Mouse (Mus musculus) lung, embryonic 16.5 days (tissue): ENCODE data around the gene Vps13d. TPM values are rescaled to one million over a fixed set of nuclear protein-coding genes. Genes with fewer than 3 reads are reported as not detected.

Source experiments
- ATAC-seq: fragments of 200-750 bp; cut with Nextera tagmentation; 2 replicates; pipeline ENCODE4 v1.8.0; 2017; ENCODE audit warnings: low read depth, mild to moderate bottlenecking, moderate library complexity
- H3K27ac ChIP-seq: fragments of 300-500 bp; sonication (generic); 2 replicates; pipeline ENCODE4 v1.5.1; 2014; ENCODE audit warnings: mild to moderate bottlenecking, control low read depth, low read length
- H3K27me3 ChIP-seq: fragments of 300-500 bp; sonication (generic); 2 replicates; pipeline ENCODE4 v1.6.1; 2014; ENCODE audit warnings: low read depth, low read length, mixed read lengths; ENCODE audit not compliant: control insufficient read depth, insufficient read depth
- H3K36me3 ChIP-seq: fragments of 300-500 bp; sonication (generic); 2 replicates; pipeline ENCODE4 v1.6.1; 2014; ENCODE audit warnings: low read length; ENCODE audit not compliant: control insufficient read depth, insufficient read depth
- H3K4me1 ChIP-seq: fragments of 300-500 bp; sonication (generic); replicated peaks from 2 replicates; pipeline ENCODE4 v1.6.1; 2014; ENCODE audit warnings: low read length, mixed read lengths; ENCODE audit not compliant: control insufficient read depth, insufficient read depth
- H3K4me2 ChIP-seq: fragments of 300-500 bp; sonication (generic); 2 replicates; pipeline ENCODE4 v1.6.1; 2014; ENCODE audit warnings: low read depth, low read length, control low read depth
- H3K4me3 ChIP-seq: fragments of 300-500 bp; sonication (generic); 2 replicates; pipeline ENCODE4 v1.5.1; 2014; ENCODE audit warnings: mild to moderate bottlenecking, low read length, control low read depth
- H3K9ac ChIP-seq: fragments of 300-500 bp; sonication (generic); 2 replicates; pipeline ENCODE4 v1.6.1; 2014; ENCODE audit warnings: low read length, control low read depth
- H3K9me3 ChIP-seq: fragments of 300-500 bp; sonication (generic); 2 replicates; pipeline ENCODE4 v1.6.1; 2016; ENCODE audit warnings: low read length; ENCODE audit not compliant: control insufficient read depth
- WGBS: fragments of 180-500 bp; shearing (Covaris S2); extraction: QIAGEN DNeasy Blood & Tissue Kit; methylation state at CpG from one replicate; pipeline ENCODE4 v1.1.7; 2014; 5-methylcytosine and 5-hydroxymethylcytosine counted together
- polyA plus RNA-seq: library from polyadenylated mRNA; unstranded; fragments of >200 nt; fragmentation: Nextera tagmentation; extraction: Ambion mirVana; gene quantifications from 2 replicates; pipeline ENCODE4 v1.2.1, GENCODE M21; 2015

Gene Vps13d
- polyA plus RNA-seq, 1 experiment from 2014 or later, result 5.9 TPM

DNA sequence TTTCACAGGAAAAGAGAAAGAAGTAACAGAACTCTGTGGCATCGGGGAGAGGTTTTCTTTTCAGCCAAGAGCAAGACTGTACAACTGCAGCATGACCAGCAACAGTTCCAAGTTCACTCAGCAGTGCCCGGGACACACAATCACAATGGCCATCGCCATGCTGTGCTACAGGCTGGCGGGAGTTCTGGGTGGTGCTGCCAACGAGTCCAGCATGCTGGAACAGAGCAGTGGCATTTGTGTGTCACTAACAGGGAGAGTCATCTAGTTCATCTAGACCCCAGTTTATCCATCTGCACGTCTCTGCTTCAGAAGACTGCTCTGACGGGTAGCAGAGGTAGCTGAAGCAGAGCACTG is 169.4 kb downstream of the Vps13d start:
- Histone ChIP-seq H3K27me3 (no peaks in the 10 kb centered on the region), H3K27ac (peak overlapping the region; percentile 85), H3K4me2 (no peak overlapping the region), H3K4me3 (no peak overlapping the region), H3K36me3 (no peaks in the 10 kb centered on the region), H3K9ac (peak overlapping the region; percentile 27; the same call in 1 of the 2 replicates), H3K4me1 (peaks cover 53% of the 10 kb centered on the region), H3K9me3 (no peaks in the 10 kb centered on the region)
- no peak for ATAC-seq
- 31% methylated on average over 7 of the region's 7 CpGs for WGBS

DNA sequence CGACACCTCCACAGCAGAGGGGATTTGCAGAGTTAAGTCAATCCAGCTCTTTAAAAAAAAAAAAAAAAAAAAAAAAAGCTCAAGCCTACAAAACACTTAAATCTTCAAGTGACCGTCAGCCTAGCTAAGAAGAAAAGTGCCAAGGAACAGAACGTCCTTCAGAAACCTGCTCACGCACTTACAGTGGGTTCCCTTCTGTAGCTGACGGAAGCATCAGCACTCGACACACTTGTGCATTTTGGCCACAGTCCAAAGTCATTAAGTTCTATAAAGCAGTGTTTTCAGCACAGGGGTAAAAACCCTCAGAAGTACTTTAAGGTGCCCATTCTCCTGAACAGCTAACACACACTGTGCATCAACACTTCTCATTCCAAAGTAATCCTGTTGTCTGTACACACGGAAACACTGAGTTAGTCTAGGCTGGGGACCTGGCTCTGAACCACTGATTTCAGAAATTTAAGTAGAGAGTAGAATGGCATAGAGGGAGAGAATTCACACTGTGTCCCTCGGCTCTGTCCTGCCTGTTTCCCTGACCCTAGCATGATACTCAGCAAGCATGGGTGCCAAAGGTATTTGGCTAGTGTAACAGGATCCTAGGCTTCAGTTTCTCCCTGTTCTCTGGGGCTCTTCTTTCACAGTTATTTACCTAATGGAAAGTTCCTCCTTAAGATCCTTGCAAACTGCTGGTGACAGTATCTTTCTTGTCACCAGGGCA is 170.0 kb downstream of the Vps13d start:
- Histone ChIP-seq H3K4me1 (peaks cover 53% of the 10 kb centered on the region), H3K9ac (peak overlapping the region; percentile 27; the same call in 1 of the 2 replicates), H3K27ac (peak overlapping the region; percentile 94), H3K9me3 (no peaks in the 10 kb centered on the region), H3K4me3 (no peak overlapping the region), H3K27me3 (no peaks in the 10 kb centered on the region), H3K36me3 (no peaks in the 10 kb centered on the region), H3K4me2 (no peak overlapping the region)
- 34% methylated on average over 8 of the region's 8 CpGs for WGBS
- ATAC-seq, result peak; percentile 77

DNA sequence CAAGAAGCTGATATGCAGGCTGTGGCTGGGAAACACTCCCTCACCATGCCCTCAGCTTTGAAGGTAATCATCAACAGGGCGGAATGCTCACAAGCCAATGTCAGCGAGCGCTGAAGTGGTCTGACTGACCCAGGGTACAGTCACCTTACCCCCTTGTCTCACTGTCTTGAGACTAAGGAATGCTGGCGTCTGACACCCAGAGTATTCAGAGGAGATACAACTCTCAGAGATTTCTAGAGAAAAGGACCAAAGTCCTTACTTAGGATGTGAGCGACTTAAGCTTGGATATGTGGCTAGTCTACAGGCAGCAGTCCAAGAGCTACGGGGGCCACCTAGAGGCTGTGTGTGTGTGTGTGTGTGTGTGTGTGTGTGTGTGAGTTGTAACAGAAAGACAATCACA is 170.9 kb downstream of the Vps13d start:
- H3K27me3 ChIP-seq, result no peaks in the 10 kb centered on the region
- peak overlapping the region; percentile 94 for H3K27ac ChIP-seq
- no peak for ATAC-seq
- WGBS, result 57% methylated on average over 6 of the region's 6 CpGs
- no peaks in the 10 kb centered on the region for H3K36me3 ChIP-seq
- H3K9me3 ChIP-seq, result no peaks in the 10 kb centered on the region
- no peak overlapping the region for H3K4me2 ChIP-seq
- H3K4me3 ChIP-seq, result no peak overlapping the region
- H3K4me1 ChIP-seq, result peaks cover 53% of the 10 kb centered on the region
- no peak overlapping the region for H3K9ac ChIP-seq

DNA sequence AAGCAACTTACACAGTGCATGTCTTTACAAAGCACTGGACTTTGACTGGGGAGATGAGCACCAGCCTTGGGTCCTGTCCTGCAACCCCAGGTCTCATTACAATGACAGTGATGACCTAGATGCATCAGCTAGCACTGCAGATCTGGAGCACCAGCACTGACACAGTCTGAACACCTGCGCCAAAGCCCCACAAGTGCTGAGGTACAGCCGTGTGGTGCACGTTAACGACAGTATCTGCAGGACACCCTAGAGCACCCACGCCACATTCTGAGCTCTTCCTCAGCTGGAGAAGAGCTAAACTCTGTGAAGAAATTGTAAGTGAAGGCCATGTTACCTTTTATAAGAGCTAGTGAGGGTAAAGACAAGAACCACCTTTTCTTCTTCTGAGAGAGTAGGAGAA is 172.0 kb downstream of the Vps13d start:
- 75% methylated on average over 5 of the region's 5 CpGs for WGBS
- no peak for ATAC-seq
- Histone ChIP-seq H3K9ac (no peak overlapping the region), H3K27me3 (no peaks in the 10 kb centered on the region), H3K27ac (no peak overlapping the region), H3K4me3 (no peak overlapping the region), H3K4me2 (no peak overlapping the region), H3K4me1 (peaks cover 52% of the 10 kb centered on the region), H3K36me3 (no peaks in the 10 kb centered on the region), H3K9me3 (no peaks in the 10 kb centered on the region)

DNA sequence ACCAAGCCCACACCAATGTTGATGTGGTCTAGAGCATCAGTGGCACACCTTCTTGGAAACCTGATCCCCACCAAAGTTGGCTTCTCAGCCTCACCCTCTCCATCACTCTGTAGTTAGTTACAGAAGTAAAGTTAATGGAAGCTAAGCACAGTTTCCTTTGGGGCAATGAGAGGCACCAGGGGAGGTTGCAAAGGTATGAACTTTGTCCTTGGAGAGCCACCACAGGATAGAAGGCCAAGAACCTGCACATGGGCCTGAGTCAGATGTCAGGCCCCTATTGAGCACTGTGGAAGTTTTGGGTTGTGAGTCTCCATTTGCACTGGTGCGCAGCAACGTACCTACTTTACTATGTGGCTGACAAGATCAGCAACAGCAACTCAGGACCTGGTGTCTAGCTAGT is 172.6 kb downstream of the Vps13d start:
- H3K27me3 ChIP-seq, result no peaks in the 10 kb centered on the region
- H3K4me1 ChIP-seq, result peaks cover 51% of the 10 kb centered on the region
- no peak overlapping the region for H3K4me2 ChIP-seq
- WGBS, result 94% methylated on average over 2 of the region's 2 CpGs
- no peak overlapping the region for H3K4me3 ChIP-seq
- no peak for ATAC-seq
- H3K27ac ChIP-seq, result no peak overlapping the region
- no peaks in the 10 kb centered on the region for H3K9me3 ChIP-seq
- no peak overlapping the region for H3K9ac ChIP-seq
- H3K36me3 ChIP-seq, result no peaks in the 10 kb centered on the region

DNA sequence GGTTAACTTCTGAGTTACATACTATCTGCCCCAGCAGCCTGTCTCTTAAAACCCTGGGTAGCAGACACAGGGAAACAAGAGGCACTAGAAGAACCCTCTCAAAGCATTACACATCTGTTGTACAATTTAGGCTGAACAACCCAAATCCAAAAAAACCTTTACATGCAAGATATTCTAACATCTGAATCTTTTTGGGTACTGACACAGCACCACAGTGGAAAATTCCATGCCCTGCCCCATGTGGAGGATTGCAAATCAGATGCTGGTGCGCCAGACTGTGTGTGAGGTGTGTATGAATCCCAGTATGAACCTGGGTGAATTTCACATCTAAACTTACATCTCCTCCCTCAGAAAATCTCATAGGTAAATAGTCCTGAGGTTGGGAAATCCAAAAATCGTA is 174.4 kb downstream of the Vps13d start:
- no peak for ATAC-seq
- H3K27ac ChIP-seq, result no peak overlapping the region
- WGBS, result 80% methylated on average over 2 of the region's 2 CpGs

DNA sequence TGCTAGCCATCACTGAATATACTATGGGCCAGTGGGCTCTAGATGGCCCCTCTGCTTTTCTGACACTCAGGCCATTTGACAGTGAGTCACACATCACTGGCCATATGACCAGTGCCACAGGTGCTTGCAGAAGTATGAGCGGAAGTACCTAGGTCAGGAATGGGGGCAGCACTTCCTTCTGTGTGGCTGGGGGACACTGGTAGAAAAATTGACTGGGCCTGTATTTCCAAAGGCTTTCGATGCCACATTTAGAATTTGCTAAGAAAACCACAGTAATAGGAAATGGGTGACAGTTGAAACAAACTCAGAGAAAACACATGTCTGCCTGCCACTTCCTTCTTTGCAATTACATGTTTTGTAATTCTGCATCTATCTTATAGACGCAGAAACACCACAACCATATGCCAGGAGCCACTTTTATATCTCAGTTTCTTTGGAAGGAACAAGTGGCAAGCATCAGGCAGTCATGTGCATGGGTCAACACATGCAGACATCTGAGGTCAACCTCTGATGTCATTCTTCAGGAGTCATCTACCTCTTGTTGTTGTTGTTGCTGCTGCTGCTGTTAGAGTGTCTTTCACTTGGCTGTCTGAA is 175.6 kb downstream of the Vps13d start:
- no peak for ATAC-seq
- Histone ChIP-seq H3K4me3 (no peak overlapping the region), H3K4me2 (no peak overlapping the region), H3K36me3 (no peaks in the 10 kb centered on the region; the same call in none of the 2 replicates), H3K9ac (no peak overlapping the region), H3K27ac (no peak overlapping the region), H3K4me1 (peaks cover 26% of the 10 kb centered on the region), H3K9me3 (no peaks in the 10 kb centered on the region), H3K27me3 (no peaks in the 10 kb centered on the region)
- 93% methylated on average over 3 of the region's 3 CpGs for WGBS

More for the DNA sequence above, 174.4 kb downstream of the Vps13d start:
- no peak overlapping the region for H3K4me2 ChIP-seq
- H3K4me1 ChIP-seq, result peaks cover 33% of the 10 kb centered on the region
- no peaks in the 10 kb centered on the region for H3K9me3 ChIP-seq
- H3K9ac ChIP-seq, result no peak overlapping the region
- no peaks in the 10 kb centered on the region; the same call in none of the 2 replicates for H3K36me3 ChIP-seq
- no peaks in the 10 kb centered on the region for H3K27me3 ChIP-seq
- no peak overlapping the region for H3K4me3 ChIP-seq

DNA sequence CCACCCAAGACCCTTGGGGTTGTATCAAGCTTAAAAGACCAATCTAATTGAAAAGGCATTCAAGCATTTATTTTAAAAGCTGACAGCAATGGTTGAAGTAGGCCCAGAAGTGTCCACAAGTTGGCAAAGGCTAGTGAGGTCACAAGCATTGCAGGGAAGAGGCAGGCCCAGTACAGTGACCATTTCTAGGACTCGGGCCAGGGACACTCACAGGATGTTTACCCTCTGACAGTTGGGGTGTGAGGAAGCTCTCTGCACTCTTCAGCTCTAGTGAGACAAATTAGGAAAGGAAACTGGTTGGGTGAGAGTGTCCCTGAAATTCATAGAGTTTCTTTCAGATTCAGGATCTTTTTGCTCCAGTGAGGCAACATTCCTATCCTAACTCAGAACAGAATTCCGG is 177.1 kb downstream of the Vps13d start:
- Histone ChIP-seq H3K9me3 (no peaks in the 10 kb centered on the region), H3K36me3 (no peaks in the 10 kb centered on the region; the same call in none of the 2 replicates), H3K9ac (no peak overlapping the region), H3K4me2 (no peak overlapping the region), H3K4me3 (no peak overlapping the region), H3K27me3 (no peaks in the 10 kb centered on the region), H3K4me1 (peaks cover 19% of the 10 kb centered on the region), H3K27ac (peak overlapping the region; percentile 11)
- ATAC-seq, result peak; percentile 77
- 21% methylated on average over 2 of the region's 2 CpGs for WGBS

DNA sequence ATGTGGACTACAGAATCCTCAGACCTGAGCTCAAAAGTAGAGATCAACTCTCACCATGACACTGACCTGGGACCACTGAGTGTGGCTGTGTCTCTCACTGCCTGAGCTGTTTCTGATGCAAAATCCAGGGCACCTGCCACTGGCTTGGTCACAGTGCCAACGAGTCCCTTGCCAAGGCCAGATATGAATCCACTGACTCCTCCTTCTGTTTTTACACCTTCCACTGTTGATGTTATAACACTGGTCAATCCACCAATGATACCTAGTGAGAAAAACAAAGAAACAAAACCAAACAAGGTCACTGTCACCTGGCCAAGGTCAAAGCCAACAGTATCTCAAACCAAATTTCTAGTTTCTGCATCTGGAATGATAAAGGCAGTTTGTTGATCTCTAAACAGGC is 178.1 kb downstream of the Vps13d start:
- WGBS, result 94% methylated on average over 1 of the region's 1 CpGs
- no peaks in the 10 kb centered on the region for H3K27me3 ChIP-seq
- no peak for ATAC-seq

More for the DNA sequence above, 178.1 kb downstream of the Vps13d start:
- no peaks in the 10 kb centered on the region; the same call in none of the 2 replicates for H3K36me3 ChIP-seq
- no peaks in the 10 kb centered on the region for H3K9me3 ChIP-seq
- H3K9ac ChIP-seq, result no peak overlapping the region
- peaks cover 20% of the 10 kb centered on the region for H3K4me1 ChIP-seq
- H3K4me3 ChIP-seq, result no peak overlapping the region
- no peak overlapping the region for H3K4me2 ChIP-seq
- H3K27ac ChIP-seq, result no peak overlapping the region
